Mouse (Mus musculus) gastrocnemius, adult 18-20 months (tissue): ENCODE data around the gene Pole2. TPM values are rescaled to one million over a fixed set of nuclear protein-coding genes. Genes with fewer than 3 reads are reported as not detected.
"Not testable (repeated sequence)": the region's sequence is repeated elsewhere in the genome, so short reads cannot be mapped to it uniquely, and the experiment has no call there.

Experiments used
- DNase-seq: peaks from one replicate; pipeline ENCODE4 v3.0.0; 2021; ENCODE audit warnings: low spot score
- microRNA-seq: library from miRNA; unstranded; fragments of <30 nt; microRNA quantifications from one replicate; pipeline ENCODE4 v1.2.0, GENCODE M21; 2021
- total RNA-seq, 2 experiments: library from RNA; stranded (reverse); gene quantifications; 2 replicates each; pipeline ENCODE4 v1.2.3; 2021

Gene Pole2
- total RNA-seq, 2 experiments from 2014 or later: 0.18 to 0.19 TPM

DNA sequence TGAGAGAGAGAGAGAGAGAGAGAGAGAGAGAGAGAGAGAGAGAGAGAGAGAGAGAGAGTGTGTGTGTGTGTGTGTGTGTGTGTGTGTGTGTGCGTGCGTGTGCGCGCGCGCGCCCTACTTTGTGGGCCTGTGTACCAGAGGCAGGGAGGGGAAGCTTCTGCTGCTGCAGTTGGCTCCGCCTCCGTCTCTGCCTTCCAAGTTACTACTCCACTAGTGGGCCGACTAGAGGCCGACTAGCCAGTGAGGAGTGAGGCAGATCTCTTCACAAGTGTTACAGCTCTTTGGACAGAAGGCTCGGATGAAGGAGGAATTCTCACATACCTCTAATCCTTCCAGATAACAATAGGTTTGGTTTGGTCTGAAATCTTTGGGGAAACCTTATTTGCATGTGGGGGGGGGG, 48.6 kb downstream of the Pole2 start:
- DNase-seq: no peak

DNA sequence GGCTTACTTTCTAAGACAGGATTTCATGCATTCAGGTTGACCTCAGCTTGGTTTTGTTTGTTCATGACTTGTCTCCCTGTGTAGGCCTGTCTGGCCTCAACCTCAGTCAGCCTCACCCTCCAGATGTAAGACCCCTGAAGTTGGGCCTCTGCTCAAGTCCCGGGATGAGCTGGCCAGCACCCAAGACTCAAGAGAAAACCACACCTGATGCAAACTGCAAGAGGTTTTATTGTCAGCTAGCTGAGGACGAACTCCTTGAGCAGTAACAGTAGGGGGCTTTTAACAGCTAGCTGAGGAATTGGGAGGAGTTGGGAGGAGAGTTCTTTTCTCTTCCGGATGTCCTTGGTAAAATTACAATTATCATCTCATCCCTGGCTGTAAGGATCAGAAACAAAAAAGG, 50.5 kb downstream of the Pole2 start:
- DNase-seq: no peak

DNA sequence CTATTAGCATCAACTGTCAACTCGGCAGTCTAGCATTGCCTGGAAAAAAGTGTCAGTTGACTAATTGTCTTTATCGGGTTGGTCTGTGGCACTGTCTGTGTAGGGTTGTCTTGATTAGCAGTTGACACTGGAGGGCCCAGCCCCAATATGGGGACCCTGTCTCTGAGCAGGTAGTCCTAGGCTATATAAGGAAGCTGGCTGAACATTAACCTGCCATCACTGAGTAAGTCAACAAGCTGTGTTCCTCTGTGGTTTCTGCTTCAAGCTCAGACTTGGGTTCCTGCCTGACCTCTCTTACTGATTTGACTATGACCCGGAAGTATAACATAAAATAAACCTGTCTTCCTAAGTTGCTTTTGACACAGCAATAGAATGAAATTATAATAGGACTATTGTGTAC, 52.0 kb downstream of the Pole2 start:
- DNase-seq: no peak

DNA sequence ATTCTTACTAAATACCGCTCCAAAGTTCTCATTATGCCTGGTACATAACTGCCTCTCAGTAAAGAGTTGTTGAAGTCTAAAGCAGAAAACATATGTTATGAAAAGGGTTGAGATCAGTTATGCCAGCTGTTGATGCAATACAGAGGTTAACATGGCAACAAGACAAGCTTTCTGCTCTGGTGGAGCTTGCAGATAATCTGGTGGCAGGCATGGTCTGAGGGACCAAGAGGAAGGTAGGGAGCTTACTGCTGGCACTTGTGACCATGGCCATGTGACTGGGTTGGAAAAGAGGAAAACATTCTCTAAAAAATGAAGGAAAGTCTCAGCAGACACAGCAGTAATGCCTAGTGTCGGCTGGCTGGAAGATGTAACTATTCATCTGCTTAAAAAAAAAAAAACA, 56.7 kb downstream of the Pole2 start:
- DNase-seq: no peak

DNA sequence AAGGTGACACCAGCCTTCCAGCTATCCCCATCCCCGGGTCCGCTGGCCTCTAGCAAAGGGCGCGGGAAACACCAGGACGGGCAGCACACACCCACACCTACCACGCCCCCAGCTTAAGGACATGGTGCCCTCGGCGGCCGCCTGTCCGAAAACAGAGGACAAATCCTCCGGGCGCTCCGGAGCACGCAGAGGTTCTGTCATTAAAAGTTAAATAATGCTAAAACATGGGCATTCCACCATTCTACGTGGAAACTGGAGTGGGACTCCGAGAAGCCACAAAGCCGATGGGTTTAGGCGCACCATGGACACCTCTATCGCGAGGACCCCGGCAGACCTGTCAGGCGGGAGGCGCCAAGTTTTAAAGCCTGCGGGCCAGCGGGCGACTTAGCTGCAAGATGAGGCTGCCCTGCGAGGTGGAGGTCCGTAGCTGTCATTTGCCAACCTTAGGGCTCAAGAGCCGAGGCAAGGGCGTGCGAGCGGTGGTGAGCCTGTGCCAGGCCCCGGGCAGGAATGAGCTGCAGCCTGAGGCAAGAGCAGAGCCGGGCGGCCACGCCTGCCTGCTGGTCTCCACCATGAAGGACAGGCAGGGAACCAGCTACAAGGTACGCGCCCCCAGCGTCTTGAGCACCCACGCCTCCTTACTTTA, 59.4 kb downstream of the Pole2 start, which contains the start of gene Lrr1:
Gene Lrr1, plus strand, starts transcription at position 354 of the 646 bp plus-strand sequence.
- peak; percentile 89 for DNase-seq

DNA sequence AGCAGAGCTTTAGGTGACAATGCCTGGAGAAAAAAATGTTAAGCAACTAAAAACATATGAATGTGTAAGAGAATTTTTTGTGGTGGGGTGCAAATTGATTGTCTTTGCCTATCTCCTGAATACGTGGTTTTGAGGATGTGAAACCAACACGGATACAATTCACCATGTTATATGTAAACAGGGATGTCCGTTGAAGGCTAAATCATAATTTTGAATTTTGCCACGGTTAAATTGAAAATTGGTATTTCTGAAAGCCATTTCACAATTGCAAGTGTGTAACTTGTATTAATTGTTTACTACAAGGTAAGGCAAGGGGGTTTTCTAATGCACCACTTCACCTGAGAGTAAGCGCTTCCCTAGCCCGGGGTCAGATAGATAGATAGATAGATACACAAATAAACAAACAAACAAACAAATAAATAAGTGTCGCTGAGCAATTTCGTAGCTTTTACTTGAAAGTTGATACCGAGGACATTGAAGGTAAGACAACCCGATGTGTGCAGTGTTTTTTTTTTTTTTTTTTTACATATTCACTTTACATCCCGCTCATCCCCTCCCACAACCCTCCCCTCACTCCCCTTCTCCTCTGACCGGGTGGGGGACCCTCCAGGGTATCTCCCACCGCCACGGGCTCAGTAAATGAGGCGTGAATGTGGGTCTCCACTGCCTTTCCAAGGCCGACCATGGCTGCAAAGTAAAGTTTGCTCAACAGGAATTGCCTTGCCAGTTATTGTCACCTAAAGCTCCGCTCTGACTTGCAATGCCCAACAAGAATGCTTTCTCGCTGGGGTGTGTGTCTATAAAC, 60.1 kb downstream of the Pole2 start:
- DNase-seq: no peak

DNA sequence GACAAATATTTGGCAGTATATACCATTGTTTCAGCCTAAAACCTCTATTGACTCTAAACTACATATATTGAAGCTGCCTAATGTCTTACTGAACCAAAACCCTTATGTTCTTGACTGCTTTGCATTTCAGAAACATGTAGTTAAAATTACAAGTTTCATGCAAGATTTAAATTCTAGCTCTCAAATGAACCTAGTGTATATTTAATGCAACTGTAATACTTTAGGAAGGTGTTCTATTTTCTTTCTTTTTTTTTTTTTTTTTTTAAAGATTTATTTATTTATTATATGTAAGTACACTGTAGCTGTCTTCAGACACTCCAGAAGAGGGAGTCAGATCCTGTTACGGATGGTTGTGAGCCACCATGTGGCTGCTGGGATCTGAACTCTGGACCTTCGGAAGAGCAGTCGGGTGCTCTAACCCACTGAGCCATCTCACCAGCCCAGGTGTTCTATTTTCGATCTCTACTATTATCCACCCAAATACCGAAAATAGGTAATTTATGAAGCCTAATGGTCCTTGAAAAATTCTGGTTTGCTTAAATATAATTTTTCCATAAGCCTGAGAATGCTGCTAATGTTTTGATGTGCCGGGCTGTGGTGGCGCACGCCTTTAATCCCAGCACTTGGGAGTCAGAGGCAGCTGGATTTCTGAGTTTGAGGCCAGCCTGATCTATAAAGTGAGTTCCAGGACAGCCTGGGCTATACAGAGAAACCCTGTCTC, 61.0 kb downstream of the Pole2 start:
- not testable (repeated sequence) for DNase-seq

DNA sequence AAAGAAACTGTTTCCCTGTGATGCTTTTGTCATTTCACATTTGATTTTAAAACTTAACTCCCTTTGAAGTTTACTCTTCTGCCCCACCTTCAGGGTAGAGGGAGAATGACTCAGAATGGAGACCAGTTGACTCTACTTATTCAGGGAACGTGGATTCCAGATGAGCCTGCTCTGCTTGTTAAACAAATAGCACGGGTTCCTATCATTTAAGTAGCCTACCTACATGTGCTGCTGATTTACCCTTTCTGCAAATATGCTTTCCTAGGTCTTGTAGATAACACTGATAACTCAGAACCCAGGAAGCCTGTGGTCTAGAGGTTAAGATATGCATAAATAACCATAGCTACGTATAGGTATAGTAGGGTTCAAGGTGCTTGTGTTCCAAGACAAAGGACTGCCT, 63.1 kb downstream of the Pole2 start:
- no peak for DNase-seq

DNA sequence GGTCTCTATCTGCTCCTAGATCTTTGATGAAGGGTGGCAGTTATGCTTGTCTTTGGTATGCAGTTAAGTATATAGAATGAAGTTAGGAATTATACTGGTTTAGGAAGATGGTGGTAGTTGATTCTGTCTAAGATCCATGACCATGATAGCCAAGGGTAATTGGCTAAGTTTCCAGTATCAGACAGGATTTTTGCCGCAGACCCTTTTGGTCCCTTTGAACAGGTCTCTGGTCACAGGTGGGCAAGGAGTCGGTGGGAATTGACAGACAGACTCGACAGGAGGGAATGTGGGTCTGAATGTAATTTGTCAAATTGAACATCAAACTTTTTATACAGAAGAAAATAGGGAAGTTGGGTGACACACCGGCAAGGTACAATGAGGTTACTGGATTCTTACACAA, 64.4 kb downstream of the Pole2 start:
- not testable (repeated sequence) for DNase-seq

DNA sequence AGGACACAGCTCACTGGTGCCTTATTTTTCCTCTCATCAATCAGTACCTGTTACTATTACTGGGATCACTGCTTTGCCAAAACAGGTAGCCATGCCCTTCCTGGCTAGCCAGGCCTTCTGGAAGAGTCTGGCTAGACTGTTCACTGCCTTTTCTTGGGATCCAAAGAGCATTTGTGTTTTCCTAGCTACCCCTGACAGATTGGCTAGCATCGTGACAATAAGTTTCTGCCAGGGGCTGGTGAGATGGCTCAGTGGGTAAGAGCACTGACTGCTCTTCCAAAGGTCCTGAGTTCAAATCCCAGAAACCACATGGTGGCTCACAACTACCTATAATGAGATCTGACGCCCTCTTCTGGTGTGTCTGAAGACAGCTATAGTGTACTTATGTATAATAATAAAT, 67.3 kb downstream of the Pole2 start:
- DNase-seq: not testable (repeated sequence)

DNA sequence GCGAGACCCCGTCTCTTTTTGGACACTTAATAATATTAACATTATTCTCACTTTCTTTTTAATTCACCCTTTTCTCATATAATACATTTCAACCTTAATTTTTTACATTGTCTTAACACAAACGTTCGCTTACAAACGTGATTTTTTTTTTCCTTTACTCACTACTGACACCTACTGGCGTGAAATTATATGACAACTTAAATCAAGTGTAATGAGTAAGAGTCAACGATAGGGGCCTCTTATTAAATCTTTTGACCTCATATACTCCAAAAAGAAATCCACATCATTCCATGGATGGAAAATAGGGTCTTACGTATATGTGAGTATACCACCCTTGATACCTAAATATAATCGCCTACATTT, 68.4 kb downstream of the Pole2 start:
- DNase-seq: peak; percentile 54

DNA sequence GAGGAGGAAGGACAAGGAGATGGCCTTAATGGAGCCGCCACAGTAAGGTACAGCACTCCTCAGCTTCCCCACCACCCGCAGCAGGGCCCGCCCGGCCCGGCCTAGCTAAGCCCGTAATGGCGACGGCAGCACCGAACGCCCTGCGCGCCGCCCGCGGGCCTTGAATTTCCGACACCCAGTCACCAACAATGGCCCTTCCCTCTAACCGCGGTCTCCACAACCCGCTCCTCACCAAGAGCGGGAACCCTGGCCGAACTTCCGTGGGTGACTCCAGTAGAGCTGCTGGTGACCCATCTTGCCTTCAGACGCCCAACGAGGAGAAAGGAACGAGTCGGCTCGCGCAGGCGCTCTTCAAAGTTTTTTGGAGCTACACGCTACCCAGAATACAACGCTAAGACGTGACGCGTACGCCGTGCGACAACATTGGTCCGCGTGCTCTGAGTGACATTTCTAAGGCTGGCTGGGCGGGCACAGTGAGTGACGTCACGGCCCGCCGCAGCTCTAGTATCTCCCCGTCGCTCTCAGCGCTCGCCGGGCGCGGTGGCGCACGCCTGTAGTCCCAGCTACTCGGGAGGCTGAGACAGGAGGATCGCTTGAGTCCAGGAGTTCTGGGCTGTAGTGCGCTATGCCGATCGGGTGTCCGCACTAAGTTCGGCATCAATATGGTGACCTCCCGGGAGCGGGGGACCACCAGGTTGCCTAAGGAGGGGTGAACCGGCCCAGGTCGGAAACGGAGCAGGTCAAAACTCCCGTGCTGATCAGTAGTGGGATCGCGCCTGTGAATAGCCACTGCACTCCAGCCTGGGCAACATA, 69.0 kb downstream of the Pole2 start, which contains the start of gene Rps29:
Gene Rps29, minus strand, starts transcription at position 422 of the 813 bp plus-strand sequence.
- DNase-seq: peak; percentile 97

DNA sequence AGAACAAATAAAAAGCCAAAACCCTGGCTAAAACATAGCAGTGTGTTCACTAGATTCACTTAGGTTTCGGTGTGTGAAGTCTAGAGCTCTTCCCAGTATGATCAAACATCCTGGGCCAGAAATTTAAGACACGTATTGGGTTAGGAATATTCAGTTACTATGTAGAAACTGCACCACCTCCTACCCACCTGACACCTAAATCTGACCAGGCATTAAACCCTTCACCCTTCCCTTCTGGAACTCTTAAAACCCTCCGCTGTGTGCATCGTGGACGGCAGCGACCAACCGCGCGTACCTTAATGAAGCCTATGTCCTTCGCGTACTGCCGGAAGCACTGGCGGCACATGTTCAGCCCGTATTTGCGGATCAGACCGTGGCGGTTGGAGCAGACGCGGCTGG, 69.6 kb downstream of the Pole2 start:
- DNase-seq: no peak

DNA sequence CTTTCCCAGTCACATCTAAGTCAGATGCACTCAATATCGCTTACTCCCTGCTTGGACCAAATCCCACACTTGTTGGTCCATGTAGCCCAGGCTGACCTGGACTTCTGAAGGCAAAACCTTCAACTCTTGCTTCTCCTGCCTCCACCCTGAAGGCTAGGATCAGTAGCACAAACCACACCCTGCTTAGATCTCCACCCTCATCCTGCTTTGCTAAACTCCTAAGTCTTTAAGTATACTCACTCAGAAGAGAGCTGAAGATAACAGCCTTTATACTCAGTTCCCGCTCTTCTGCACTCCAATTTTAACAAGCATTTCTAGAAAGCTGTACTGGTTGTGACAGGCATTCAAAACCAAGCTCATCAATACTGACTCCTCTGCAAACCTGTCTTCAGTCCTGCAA, 70.9 kb downstream of the Pole2 start:
- no peak for DNase-seq

DNA sequence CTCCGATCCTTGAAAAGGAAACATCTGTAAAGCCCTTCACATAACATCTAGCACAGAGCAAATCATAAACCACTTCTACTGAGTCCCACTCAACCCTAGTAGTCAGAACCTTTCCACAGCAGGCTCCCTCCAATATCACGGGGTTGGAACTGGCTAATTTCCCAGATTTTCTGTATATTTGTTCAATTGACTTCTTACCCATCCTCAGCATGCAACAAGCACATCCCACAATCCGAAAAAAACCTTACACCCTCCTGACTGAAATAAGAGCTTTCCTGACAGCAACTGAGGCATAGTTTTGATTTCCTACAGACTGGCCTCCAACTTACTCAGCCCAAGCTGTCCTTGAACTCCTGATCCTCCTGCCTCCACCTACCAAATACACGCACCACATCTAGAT, 71.6 kb downstream of the Pole2 start:
- DNase-seq: no peak

DNA sequence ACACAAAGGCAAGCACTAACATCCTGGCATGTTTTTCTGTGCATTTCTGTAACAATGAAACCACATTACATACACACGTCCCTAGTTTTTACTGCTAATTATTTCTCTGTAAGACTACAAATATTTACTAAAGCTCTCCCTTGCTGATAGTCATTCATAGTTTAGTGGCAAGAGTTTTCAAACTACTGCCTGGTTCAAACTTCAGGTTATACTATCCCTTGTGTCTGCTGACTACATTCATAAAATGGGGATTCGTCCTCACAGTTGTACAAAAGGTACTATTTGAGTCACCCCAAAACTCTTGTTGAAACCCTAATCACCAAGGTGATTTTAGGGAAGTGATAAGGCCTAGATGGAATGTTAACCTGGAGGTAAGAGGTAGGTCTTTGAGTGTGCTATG, 72.1 kb downstream of the Pole2 start:
- DNase-seq: no peak

Small RNAs within 50 kb of the gene (microRNA-seq; reads per million reads assigned to microRNA genes)
- gene Gm47287 (not detected), gene Gm47295 (5.1 reads per million, percentile 10 among the genes with 10 or more reads in this experiment)

Other genes with a start within 250 kb of the Pole2 start
- 1,000 to 10,000 TPM in 1 of 2 experiments, 100 to 1,000 TPM in 1; 898 to 1,011 TPM for gene Rps29, start 69.0 kb downstream of the Pole2 start, total RNA-seq
- not detected for gene Lrr1, start 59.4 kb downstream of the Pole2 start, total RNA-seq
- gene Rpl36al, start 44.1 kb downstream of the Pole2 start, total RNA-seq: 100 to 1,000 TPM; 336 to 346 TPM
- 1 to 10 TPM; 5.6 to 7.2 TPM for gene Mgat2, start 44.0 kb downstream of the Pole2 start, total RNA-seq
- 1 to 10 TPM; 1.7 to 3.4 TPM for gene Gm49383, start 31.1 kb downstream of the Pole2 start, total RNA-seq
- gene Dnaaf2, start 29.8 kb downstream of the Pole2 start, total RNA-seq: under 1 TPM; 0.59 to 0.73 TPM
- 1 to 10 TPM; 1.9 to 2.0 TPM for gene Gm49384, start 23.9 kb downstream of the Pole2 start, total RNA-seq
- gene Klhdc1, start 13.0 kb upstream of the Pole2 start, total RNA-seq: 10 to 100 TPM; 22.7 to 26.2 TPM
- gene Klhdc2, start 68.5 kb upstream of the Pole2 start, total RNA-seq: 100 to 1,000 TPM in 1 of 2 experiments, 10 to 100 TPM in 1; 98.7 to 119 TPM
- gene Nemf, start 129.0 kb upstream of the Pole2 start, total RNA-seq: 10 to 100 TPM; 18.7 to 20.9 TPM
- 10 to 100 TPM; 19.1 to 26.3 TPM for gene Arf6, start 144.0 kb upstream of the Pole2 start, total RNA-seq
- gene Gm9887, start 144.3 kb upstream of the Pole2 start, total RNA-seq: not detected